Mouse (Mus musculus) midbrain, postnatal 0 days (tissue): ENCODE results near the gene Olfr1160. TPM values are rescaled to one million over a fixed set of nuclear protein-coding genes. Genes with fewer than 3 reads are reported as not detected.

Source experiments
- ATAC-seq: fragments of 200-750 bp; cut with Nextera tagmentation; 2 replicates; pipeline ENCODE4 v1.8.0; 2017; ENCODE audit warnings: moderate number of reproducible peaks, mild to moderate bottlenecking, moderate TSS enrichment, moderate library complexity; ENCODE audit not compliant: low FRiP score
- DNase-seq: peaks from one replicate; pipeline ENCODE4 v3.0.0-alpha.2; 2015; ENCODE audit warnings: low spot score
- H3K27ac ChIP-seq: fragments of 300-500 bp; sonication (generic); 2 replicates; pipeline ENCODE4 v1.5.1; 2014; ENCODE audit warnings: low read depth, mild to moderate bottlenecking, low read length, mixed read lengths
- H3K27me3 ChIP-seq: fragments of 300-500 bp; sonication (generic); 2 replicates; pipeline ENCODE4 v1.6.1; 2014; ENCODE audit warnings: low read length, control low read depth, mixed read lengths; ENCODE audit not compliant: insufficient read depth
- H3K36me3 ChIP-seq: fragments of 300-500 bp; sonication (generic); 2 replicates; pipeline ENCODE4 v1.6.1; 2014; ENCODE audit warnings: low read length, control low read depth, mixed read lengths; ENCODE audit not compliant: insufficient read depth
- H3K4me1 ChIP-seq: fragments of 300-500 bp; sonication (generic); 2 replicates; pipeline ENCODE4 v1.6.1; 2014; ENCODE audit warnings: mild to moderate bottlenecking, control low read depth, antibody characterized with exemption, low read length, mixed read lengths; ENCODE audit not compliant: insufficient read depth
- H3K4me2 ChIP-seq: fragments of 300-500 bp; sonication (generic); 2 replicates; pipeline ENCODE4 v1.6.1; 2014; ENCODE audit warnings: low read depth, mild to moderate bottlenecking, low read length, mixed read lengths; ENCODE audit not compliant: poor library complexity, severe bottlenecking
- H3K4me3 ChIP-seq: fragments of 300-500 bp; sonication (generic); 2 replicates; pipeline ENCODE4 v1.5.1; 2014; ENCODE audit warnings: low read depth, mild to moderate bottlenecking, low read length, moderate library complexity
- H3K9ac ChIP-seq: fragments of 300-500 bp; sonication (generic); replicated peaks from 2 replicates; pipeline ENCODE4 v1.6.1; 2014; ENCODE audit warnings: mild to moderate bottlenecking, low read length, moderate library complexity, mixed read lengths; ENCODE audit not compliant: poor library complexity, severe bottlenecking
- H3K9me3 ChIP-seq: fragments of 300-500 bp; sonication (generic); 2 replicates; pipeline ENCODE4 v1.6.1; 2016; ENCODE audit warnings: low read length, control low read depth
- CTCF ChIP-seq: IDR thresholded peaks from 2 replicates; pipeline ENCODE4 v1.5.1; 2016; ENCODE audit warnings: antibody characterized with exemption, mild to moderate bottlenecking
- WGBS: fragments of 180-500 bp; shearing (Covaris S2); extraction: QIAGEN DNeasy Blood & Tissue Kit; methylation state at CpG from one replicate; pipeline ENCODE4 v1.1.7; 2014; 5-methylcytosine and 5-hydroxymethylcytosine counted together
- polyA plus RNA-seq: library from polyadenylated mRNA; unstranded; fragments of >200 nt; fragmentation: Nextera tagmentation; extraction: Ambion mirVana; gene quantifications from 2 replicates; pipeline ENCODE4 v1.2.1, GENCODE M21; 2015
- total RNA-seq: library from RNA; depleted of rRNA; stranded (reverse); fragments of >200 nt; gene quantifications from 2 replicates; pipeline ENCODE4 v1.2.3, GENCODE M21; 2014; rRNA removed

Gene Olfr1160
- total and polyA plus RNA-seq, 2 experiments from 2014 or later: not detected

- Histone ChIP-seq H3K9me3 (no peaks in the 10 kb centered on the region), H3K27me3 (no peaks in the 10 kb centered on the region), H3K36me3 (no peaks in the 10 kb centered on the region), H3K4me2 (no peak within 1 kb of the TSS), H3K9ac (no peak within 1 kb of the TSS), H3K4me3 (no peak within 1 kb of the TSS), H3K27ac (no peak within 1 kb of the TSS), H3K4me1 (no peaks in the 10 kb centered on the region)
- no peak for DNase-seq
- 99% methylated on average over 4 of the region's 4 CpGs for WGBS
- TF ChIP-seq CTCF: no peak
- no peak for ATAC-seq
Measured at GRCm38 (mm10) chr2:87968199-87968598, 39.9 kb downstream of the Olfr1160 start, which contains the start of gene Olfr1157. TSS of gene Olfr1157 (minus strand) at chr2:87968299.

- no peak for DNase-seq
- no peaks in the 10 kb centered on the region for H3K36me3 ChIP-seq
- H3K27me3 ChIP-seq: no peaks in the 10 kb centered on the region
- no peak within 1 kb of the TSS for H3K9ac ChIP-seq
- no peak for ATAC-seq
- H3K9me3 ChIP-seq: no peaks in the 10 kb centered on the region
- H3K4me3 ChIP-seq: no peak within 1 kb of the TSS
- no peak within 1 kb of the TSS for H3K4me2 ChIP-seq
- no peaks in the 10 kb centered on the region for H3K4me1 ChIP-seq
- H3K27ac ChIP-seq: no peak within 1 kb of the TSS
- TF ChIP-seq CTCF: no peak
Measured at GRCm38 (mm10) chr2:87953000-87953399, 55.1 kb downstream of the Olfr1160 start, which contains the start of gene Olfr1156. TSS of gene Olfr1156 (minus strand) at chr2:87953100.

Other genes starting within 250 kb of the Olfr1160 start
- not detected in 2 replicates for gene Olfr152, start 228.8 kb downstream of the Olfr1160 start, total RNA-seq
- not detected in 2 replicates for gene Olfr152, start 228.8 kb downstream of the Olfr1160 start, polyA plus RNA-seq
- gene Olfr1143, start 207.7 kb downstream of the Olfr1160 start, total RNA-seq: not detected in 2 replicates
- not detected in 2 replicates for gene Olfr1143, start 207.7 kb downstream of the Olfr1160 start, polyA plus RNA-seq
- not detected in 2 replicates for gene Olfr1145, start 198.4 kb downstream of the Olfr1160 start, total RNA-seq
- gene Olfr1145, start 198.4 kb downstream of the Olfr1160 start, polyA plus RNA-seq: not detected in 2 replicates
- not detected in 2 replicates for gene Olfr1148, start 177.7 kb downstream of the Olfr1160 start, total RNA-seq
- gene Olfr1148, start 177.7 kb downstream of the Olfr1160 start, polyA plus RNA-seq: not detected in 2 replicates
- not detected in 2 replicates for gene Olfr1150-ps1, start 164.3 kb downstream of the Olfr1160 start, total RNA-seq
- gene Olfr1150-ps1, start 164.3 kb downstream of the Olfr1160 start, polyA plus RNA-seq: not detected in 2 replicates
- not detected in 2 replicates for gene Olfr1151, start 152.4 kb downstream of the Olfr1160 start, total RNA-seq
- not detected in 2 replicates for gene Olfr1151, start 152.4 kb downstream of the Olfr1160 start, polyA plus RNA-seq
- gene Olfr1152, start 141.8 kb downstream of the Olfr1160 start, total RNA-seq: under 0.01 TPM in 1 of 2 replicates, not detected in the other
- not detected in 2 replicates for gene Olfr1152, start 141.8 kb downstream of the Olfr1160 start, polyA plus RNA-seq
- not detected in 2 replicates for gene Olfr1153, start 113.3 kb downstream of the Olfr1160 start, total RNA-seq
- gene Olfr1153, start 113.3 kb downstream of the Olfr1160 start, polyA plus RNA-seq: not detected in 2 replicates
- gene Olfr1154, start 103.1 kb downstream of the Olfr1160 start, total RNA-seq: not detected in 2 replicates
- not detected in 2 replicates for gene Olfr1154, start 103.1 kb downstream of the Olfr1160 start, polyA plus RNA-seq
- not detected in 2 replicates for gene Olfr1155, start 63.1 kb downstream of the Olfr1160 start, total RNA-seq
- gene Olfr1155, start 63.1 kb downstream of the Olfr1160 start, polyA plus RNA-seq: not detected in 2 replicates
- gene Olfr1156, start 55.2 kb downstream of the Olfr1160 start, total RNA-seq: not detected in 2 replicates
- gene Olfr1156, start 55.2 kb downstream of the Olfr1160 start, polyA plus RNA-seq: not detected in 2 replicates
- not detected in 2 replicates for gene Olfr1157, start 40.0 kb downstream of the Olfr1160 start, total RNA-seq
- gene Olfr1157, start 40.0 kb downstream of the Olfr1160 start, polyA plus RNA-seq: not detected in 2 replicates
- gene Olfr74, start 33.6 kb downstream of the Olfr1160 start, total RNA-seq: not detected in 2 replicates
- not detected in 2 replicates for gene Olfr74, start 33.6 kb downstream of the Olfr1160 start, polyA plus RNA-seq
- not detected in 2 replicates for gene Olfr1158, start 18.2 kb downstream of the Olfr1160 start, total RNA-seq
- not detected in 2 replicates for gene Olfr1158, start 18.2 kb downstream of the Olfr1160 start, polyA plus RNA-seq
- not detected in 2 replicates for gene Olfr1161, start 14.5 kb upstream of the Olfr1160 start, total RNA-seq
- not detected in 2 replicates for gene Olfr1161, start 14.5 kb upstream of the Olfr1160 start, polyA plus RNA-seq
- not detected in 2 replicates for gene Olfr73, start 29.4 kb upstream of the Olfr1160 start, total RNA-seq
- gene Olfr73, start 29.4 kb upstream of the Olfr1160 start, polyA plus RNA-seq: not detected in 2 replicates
- not detected in 2 replicates for gene Olfr1162, start 42.9 kb upstream of the Olfr1160 start, total RNA-seq
- not detected in 2 replicates for gene Olfr1162, start 42.9 kb upstream of the Olfr1160 start, polyA plus RNA-seq
- not detected in 2 replicates for gene Olfr1163, start 63.6 kb upstream of the Olfr1160 start, total RNA-seq
- not detected in 2 replicates for gene Olfr1163, start 63.6 kb upstream of the Olfr1160 start, polyA plus RNA-seq
- gene Olfr1164, start 85.7 kb upstream of the Olfr1160 start, total RNA-seq: not detected in 2 replicates
- not detected in 2 replicates for gene Olfr1164, start 85.7 kb upstream of the Olfr1160 start, polyA plus RNA-seq
- not detected in 2 replicates for gene Olfr1166, start 120.0 kb upstream of the Olfr1160 start, total RNA-seq
- not detected in 2 replicates for gene Olfr1166, start 120.0 kb upstream of the Olfr1160 start, polyA plus RNA-seq
- gene Olfr1167, start 146.9 kb upstream of the Olfr1160 start, total RNA-seq: not detected in 2 replicates
- not detected in 2 replicates for gene Olfr1167, start 146.9 kb upstream of the Olfr1160 start, polyA plus RNA-seq
- gene Olfr1168, start 173.6 kb upstream of the Olfr1160 start, total RNA-seq: not detected in 2 replicates
- gene Olfr1168, start 173.6 kb upstream of the Olfr1160 start, polyA plus RNA-seq: not detected in 2 replicates
- gene Olfr1170, start 220.1 kb upstream of the Olfr1160 start, total RNA-seq: not detected in 2 replicates
- not detected in 2 replicates for gene Olfr1170, start 220.1 kb upstream of the Olfr1160 start, polyA plus RNA-seq